Mouse (Mus musculus): Measurements from ENCODE around the gene Chpf.

Chpf gene

DNA sequence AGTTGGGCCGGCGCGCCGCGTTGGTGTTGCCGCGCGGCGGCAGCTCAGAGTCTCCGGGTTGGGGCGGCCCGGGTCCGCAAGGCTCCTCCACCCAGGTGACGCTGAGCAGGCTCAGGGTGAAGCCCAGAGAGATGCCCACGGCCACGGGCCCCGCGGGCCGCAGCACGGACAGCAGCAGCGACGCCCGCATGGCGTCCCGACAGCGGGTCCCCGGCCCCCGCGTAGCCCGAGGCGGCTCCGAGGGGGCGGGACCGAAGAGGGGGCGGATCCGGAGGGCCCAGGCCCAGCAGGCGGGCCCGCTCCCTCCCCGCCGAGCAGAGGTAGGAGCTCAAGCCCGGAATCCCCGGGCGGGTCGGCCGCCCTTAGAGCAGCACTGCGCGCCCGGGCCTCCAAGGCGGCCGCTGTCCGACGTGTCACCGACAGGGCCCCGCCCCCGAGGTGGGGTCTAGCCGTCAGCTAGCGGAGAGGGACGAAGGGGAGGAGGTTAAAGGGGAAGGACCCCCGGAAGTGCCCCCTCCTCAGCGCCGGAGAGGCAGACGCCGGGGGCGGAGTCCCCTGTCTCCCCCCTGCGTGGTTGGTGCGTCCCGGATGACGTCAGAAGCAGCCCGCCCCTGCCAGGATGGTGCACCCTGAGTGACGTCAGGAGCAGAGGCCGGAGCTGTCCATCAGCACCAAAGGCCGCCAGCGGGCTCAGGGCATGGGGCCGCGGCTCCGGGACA, at the start of gene Chpf, which contains the start of gene Tmem198:
TSS of gene Chpf (minus strand) at position 392 of the 719 bp plus-strand sequence.
TSS of gene Tmem198 (plus strand) at position 617 of the 719 bp plus-strand sequence.
- DNase-seq, result peak; percentile 98

DNA sequence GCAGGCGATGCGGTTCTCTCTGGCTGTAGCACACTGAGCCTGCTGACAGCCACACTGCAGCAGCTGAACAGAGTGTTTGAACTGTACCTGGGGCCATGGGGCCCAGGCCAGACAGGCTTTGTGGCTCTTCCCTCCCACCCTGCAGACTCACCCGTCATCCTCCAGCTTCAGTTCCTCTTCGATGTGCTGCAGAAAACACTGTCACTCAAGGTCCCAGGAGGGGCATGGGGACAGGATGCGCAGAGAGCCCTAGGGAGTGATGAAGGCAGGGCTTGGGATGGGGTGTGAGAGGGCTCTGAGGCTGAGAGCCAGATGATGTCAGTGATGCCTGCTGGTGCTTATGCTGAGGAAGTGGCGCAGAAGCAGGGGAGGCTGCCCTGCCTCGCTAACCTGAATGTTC, 45.6 kb upstream of the Chpf start:
- DNase-seq, result no peak

DNA sequence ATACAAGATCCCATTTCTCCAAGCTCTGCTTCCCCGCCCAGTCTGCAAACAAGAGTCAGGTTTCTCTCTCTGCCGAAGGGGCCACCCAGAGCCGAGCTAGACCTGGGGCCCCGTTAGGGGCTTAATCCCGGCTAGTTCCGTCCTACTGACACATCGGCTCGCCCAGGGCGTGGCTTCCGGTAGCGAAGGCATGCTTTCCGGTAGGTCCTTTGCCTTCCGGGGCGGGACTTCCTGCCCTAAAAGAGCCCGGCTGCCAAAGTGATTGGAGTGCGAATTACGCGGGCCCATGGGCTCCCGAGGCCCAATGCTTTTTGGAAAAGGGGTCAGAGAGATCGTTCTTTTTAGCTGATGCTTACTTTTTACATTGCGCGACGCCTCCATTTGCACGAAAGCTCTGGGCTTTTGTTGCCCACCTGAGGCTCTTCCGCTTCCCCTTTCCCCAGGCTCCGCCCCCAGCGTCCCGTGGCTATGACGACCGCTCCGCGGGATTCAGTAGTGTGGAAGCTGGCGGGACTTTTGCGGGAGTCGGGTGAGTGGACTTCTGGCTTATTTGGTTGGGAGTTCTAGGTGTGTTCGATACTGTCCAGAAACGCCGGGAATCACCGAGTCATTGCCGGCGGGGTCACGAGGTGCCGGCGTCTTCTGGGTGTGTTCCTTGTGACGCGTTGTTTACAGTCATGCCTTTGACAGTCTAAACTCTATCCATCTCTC, 42.4 kb upstream of the Chpf start, which contains the start of gene Stk11ip:
TSS of gene Stk11ip (plus strand) at position 209 of the 711 bp plus-strand sequence.
- peak; percentile 91 for DNase-seq

DNA sequence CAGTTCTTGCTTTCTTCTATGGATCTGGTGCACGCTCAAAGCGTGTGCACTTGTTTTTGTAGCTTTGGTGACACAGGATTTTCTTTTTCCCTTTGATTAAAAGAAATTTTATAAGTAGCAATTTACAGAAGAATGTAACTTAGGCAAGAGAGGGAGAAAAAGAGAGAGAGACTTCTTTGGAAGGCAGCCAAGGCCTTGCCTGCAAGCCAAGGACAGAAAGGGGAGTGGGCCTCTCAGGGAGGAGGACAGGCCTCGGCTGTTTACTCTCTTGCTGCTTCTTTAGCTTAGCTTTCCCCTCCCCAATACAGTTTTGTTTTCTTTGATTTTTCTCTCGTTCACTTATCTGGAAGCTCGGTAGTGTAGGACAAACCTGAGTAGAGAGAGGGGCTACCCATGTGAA, 40.5 kb upstream of the Chpf start:
- DNase-seq, result no peak

DNA sequence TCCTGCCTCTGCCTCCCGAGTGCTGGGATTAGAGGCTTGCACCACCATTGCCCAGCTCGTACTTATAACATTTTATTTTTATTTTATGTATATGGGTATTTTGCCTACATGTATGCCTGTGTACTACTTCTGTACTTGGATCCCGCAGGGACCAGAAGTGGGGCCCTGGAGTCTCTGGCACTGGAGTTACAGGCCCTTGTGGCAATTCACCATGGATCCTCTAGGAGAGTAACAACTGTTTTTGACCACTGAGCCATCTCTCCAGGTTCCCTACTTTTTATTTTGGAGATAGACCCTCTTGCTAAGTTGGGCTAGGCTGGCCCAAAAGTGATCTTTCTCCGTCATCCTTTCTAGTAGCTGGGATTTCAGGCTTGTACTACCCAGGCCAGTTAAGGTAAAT, 39.3 kb upstream of the Chpf start:
- DNase-seq, result no peak

DNA sequence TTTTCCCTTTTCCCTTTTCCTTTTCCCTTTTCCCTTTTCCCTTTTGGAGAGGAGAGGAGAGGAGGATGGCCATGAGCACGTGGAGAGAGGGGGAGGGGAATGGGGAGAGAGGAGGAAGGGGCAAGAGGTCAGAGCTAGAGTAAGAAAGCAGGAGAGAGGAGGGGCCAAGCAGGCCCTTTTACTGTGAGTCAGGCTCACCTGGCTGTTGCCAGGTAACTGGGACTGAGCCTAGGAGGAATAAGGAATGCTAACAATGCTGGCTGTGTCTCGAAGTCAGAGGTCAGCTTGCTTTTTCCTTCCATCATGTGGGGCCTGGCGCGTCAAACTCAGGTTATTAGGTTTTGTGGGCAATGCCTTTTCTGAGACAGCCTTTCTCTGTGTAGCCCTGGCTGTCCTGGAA, 38.9 kb upstream of the Chpf start:
- no peak for DNase-seq

DNA sequence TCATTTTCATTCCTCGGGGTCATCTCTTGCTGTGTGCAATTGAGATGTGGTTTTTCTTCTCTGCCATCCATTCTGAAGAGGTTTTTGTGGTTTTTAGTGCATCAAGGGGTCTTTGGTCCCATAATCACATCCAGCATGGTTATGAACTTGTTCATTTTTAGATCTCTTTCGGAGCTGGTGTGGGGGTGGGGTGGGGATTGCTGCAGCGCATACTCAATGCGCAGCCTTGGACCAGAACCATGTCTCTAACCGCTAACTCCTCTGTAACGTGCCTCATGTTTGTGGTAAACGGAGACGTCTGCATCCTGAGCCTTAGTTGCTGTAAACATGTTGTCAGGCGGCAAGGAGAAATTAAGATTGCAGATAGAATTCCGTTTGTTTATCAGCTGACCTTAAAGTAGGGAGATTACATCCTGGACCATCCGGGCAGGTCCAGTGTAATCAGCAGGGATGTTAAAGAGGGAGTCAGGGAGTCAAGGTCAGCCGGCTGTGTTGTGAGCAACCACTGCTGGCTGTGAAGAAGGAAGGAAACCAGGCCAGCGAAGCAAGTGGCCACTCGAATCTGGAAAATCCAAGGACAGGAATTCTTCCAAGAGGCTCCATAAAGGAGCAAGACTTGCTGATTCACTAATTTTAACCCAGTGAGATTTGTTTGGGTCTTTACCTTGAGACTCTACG, 37.7 kb upstream of the Chpf start:
- no peak for DNase-seq

DNA sequence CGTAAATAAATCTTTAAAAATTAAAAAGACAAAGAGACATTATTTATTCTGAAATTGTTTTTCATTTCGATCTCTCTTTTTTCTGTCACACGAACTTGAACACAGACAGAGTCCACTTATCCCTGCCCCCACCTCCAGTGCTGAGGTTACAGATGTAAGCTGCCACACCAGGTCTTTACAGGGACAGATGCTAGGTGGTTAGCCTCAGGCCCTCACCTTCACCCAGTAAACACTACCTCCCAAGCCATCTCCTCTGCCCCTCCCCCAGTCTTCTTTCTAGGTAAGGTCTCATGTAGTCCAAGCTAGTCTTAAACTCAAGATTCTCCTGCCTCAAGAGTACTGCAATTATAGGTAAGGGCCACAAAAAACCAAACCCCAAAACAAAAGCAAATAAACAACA, 33.4 kb upstream of the Chpf start:
- DNase-seq, result no peak

DNA sequence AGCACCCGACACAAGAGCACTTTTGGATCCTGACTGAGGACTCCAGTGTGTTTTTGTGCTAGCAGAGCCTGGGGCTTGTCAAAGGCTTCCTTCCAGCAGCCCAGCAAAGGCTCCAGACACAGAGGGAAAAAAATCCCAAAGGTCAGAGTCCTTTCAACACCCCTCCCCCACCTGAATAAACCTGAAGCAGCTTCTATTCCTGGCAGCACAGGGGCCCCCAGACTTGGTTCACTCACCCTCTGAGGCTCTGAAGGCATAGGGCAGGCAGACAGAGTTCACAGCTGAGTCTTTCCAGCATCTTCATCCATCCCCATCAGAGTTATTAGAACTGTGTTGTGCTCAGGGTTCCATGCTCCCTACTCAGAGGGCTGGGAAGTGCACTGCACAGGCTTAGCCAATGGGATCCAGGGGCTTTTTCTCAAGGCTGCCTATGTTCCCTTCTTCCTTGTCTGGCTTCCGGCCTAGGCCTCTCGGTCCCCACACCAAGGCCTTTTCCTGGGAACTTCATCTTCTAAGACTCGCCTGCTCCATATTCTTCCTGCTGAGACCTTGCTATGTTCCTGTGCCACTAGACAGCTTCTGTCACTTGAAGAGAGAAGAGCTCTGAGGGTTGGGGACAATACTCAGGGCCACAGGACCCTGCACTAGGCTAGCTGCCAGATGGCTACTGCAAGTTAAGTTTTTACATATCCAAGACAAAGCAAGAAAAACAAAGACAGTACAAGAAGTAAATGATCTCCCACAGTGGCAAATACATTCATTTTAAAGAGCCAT, 32.5 kb upstream of the Chpf start:
- no peak for DNase-seq

DNA sequence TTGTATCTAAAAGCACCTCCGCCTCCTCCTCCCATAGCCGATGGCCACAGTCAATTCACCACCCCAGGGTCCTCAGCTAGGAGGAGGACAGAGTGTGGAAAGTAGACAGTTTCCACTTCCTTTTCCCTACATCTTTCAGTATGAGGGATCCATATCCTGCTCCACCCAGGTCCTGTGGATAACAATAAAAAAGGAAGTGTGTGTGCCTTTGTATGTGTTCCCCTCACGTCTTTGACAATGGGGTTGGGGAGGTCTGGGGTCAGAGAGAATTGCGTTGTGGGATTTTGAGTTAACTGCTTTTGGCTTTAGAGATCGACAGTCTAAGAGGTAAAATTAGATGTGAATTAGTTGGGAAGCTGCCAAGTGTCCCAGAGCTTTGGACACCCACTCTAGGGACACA, 31.0 kb upstream of the Chpf start:
- no peak for DNase-seq

DNA sequence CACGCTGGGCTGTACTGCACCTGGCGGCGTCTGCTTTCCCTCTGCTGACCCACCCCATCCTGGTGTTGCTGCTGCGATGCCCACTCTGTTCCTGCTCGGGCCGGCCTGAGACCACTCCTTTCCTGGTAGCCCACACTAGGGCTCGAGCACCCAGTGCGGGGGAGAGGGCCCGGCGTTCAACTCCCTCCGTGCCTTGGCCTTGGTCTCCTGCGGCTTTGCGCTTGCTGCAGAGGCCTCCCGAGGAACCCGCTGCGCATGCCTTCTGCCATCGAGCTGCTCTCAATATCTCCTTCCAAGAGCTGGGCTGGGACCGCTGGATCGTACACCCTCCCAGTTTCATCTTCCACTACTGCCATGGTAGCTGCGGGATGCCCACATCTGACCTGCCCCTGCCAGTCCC, 30.5 kb upstream of the Chpf start:
- no peak for DNase-seq

DNA sequence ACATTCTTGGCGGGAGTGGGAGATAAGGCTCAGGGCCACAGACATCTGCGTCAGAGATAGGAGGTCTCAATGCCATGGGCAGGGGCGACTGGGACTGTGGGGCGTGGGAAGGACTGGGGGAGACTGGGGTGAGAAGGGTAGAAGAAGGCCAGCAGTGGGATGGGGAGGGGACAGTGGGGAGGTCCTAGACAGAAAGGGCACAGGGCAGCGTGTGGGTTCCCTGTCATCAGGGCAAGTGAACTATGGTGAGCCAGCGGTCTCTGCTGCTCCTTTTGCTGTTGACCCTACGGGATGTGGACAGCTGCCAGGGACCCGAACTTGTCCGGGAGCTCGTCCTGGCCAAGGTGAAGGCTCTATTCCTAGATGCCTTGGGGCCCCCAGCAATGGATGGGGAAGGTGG, 27.9 kb upstream of the Chpf start, which contains the start of gene Inha:
TSS of gene Inha (plus strand) at position 72 of the 400 bp plus-strand sequence.
- DNase-seq, result no peak

DNA sequence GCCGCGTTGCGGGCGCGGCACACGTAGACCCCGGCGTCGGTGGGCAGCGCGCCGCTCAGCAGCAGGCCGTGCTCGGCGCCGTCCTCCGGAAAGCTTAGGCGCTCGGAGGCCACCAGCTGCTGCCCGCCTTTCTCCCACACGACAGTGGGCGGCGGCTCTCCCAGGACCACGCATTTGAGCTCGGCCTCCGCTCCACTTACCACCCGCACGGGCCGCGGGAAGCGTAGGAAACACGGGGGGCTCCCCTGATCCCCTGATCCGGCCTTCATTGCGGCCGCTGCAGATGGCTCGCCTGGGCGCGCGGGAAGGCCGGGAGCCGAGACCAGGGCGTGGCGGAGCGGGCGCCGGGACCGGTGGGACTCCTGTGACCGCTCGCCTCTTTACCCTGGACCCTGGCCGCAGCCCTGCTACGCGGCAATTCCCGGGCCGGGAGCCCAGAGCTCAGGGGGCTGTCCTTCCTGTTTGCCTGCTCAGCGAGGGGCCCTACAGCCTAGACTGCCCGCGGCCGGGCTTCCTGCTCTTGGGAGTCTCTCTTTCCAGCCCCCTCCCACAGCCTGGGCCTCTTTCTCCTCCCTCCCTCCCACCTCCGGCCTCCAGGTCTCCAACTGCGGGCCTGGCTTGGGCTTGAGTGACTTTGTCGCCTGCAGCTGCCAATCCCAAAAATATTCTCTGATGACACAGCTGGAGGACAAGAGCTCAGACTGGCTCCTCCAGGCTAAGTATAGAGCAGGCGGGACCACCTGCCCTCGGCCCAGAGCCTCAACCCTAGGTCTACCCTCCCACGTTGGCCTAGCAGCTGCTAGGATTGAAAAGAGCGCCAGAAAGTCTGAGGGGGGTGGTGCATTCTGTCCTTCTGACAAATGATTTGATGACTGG, 27.1 kb upstream of the Chpf start, which contains the start of gene Obsl1:
TSS of gene Obsl1 (minus strand) at position 497 of the 876 bp plus-strand sequence.
- peak; percentile 55 for DNase-seq

DNA sequence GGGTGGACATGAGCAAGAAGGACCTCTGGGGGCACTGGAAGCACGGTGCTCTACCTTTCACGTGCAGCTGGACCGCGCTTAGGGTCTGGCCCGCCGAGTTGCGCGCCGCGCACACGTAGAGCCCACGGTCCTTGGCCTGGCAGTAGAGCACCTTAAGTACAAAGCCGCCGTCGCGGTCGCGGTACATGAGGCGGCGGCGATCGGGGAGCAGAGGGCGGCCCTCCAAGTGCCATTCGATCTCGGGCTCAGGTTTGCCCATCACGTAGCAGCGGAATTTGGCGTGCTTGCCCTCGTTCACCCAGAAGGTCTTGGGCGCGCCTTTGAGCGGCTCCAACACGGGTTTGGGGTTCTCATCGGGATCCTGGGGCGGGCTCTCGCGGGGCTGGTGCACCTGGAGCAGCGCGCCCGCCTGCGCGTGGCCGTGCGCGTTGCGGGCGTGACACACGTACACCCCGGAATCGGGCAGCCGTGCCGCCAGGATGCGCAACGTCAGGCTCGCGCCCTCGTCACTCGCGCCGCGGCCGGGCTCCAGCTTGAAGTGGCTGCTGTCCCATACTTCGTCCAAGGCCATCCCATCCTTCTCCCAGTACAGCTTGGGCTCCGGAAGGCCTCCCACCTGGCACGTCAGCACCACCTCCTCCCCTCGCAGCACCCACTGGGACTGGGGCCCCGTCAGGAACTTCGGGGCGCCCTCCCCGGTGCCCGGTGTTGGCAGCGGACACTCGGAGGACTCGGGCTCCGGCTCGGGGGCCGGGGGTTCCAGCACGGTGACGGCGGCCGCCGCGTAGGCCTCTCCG, 26.2 kb upstream of the Chpf start:
- DNase-seq, result peak; percentile 76

DNA sequence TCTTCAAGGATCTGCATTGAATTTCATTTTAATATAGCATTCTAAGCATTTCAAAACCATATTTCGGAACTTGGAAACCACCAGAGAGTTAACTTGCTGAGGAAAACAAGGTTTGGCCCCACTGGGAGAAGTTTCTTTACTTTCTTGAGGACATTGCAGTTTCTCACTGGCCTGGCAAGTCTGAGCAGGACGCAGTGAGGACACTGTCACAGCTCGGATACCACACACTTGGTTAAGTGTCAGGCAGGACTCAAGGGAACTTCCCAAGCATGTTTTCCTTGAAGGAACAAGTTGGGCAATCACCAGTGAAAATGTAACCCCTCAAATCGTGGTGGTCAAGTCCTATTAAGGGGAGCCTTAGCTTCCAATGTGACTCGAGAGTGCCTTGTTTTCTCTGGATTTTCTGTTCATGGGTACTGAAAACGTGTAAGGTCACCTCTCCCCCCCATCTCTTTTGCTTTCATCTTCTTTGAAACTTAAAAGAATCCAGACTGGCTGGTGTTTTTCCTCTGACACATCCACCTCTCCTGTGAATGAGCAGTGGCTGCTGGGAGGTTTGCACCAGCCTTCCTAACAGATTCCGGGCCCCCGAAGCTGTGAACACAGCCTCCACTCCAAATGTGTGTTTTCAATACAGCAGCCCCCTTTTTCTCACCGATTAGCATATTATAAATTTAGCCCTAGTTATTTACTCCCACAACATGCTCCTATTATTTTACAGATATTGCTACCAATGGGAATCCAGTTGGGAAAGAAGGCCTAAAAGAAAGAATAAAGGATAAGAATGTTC, 25.3 kb upstream of the Chpf start:
- no peak for DNase-seq

DNA sequence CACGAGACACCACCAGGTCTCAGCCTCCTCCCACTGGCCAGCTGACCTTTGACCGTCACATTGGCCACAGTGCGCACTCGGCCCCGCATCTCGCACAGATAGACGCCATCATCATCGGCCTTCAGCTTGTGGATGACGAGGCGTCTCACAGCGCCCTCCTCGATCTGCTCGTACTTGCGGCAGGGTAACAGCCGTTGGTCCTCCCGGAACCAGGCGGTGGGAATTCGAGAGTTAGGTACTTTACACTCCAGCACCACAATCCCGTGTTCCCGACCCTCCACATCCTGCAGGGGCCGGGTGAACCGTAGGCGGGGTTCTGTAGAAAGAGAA, 24.5 kb upstream of the Chpf start:
- DNase-seq, result no peak

DNA sequence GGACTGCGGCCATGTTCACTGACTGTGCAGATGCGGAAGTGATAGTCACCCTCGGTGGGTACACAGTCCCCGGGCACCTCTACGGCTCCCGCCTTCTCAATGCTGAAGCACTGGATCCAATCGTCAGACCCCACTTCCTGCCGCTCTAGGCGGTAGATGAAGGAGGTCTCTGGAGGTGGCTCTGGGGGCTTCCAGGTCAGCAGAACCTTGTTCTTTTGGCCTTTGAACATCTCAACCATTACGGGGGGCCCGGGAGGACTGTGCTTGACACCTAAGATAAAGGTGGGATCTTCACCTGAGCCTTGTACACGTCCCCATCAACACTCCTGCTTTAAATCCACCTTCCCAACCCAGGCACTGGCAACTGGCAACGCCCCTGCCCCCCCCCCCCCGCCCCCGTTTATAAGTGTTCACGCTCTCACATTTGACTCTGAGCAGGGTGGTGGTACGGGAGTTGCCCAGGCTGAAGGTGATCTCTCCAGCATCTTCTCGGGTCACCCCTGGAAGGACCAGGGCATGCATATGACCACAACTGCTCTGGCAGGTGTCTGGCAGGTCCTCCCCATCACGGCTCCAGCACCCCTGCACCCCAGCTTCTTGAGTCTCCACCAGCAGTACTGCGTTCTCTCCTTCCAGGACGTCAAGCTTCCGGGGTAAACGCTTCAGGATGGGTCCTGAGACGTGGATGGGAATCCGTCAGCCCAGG, 24.0 kb upstream of the Chpf start:
- no peak for DNase-seq

DNA sequence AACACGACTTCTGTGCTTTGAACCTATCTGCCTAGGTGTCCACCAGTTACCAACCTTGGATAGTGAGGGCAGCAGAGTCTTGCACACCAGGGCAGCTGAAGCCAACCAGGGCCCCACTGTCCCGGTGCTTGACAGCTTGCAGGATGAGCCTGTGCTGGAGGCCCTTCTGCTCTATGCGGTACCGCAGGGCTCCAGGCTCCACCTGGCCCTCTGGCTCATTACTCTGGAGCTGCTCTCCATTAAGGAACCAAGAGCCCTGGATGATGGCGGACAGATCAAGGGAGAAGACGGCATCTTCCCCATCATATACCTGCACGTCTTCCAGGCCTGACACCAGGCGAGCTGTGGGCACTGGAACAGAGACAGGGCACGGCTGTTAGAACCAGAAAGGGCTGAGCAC, 22.8 kb upstream of the Chpf start:
- DNase-seq, result no peak

DNA sequence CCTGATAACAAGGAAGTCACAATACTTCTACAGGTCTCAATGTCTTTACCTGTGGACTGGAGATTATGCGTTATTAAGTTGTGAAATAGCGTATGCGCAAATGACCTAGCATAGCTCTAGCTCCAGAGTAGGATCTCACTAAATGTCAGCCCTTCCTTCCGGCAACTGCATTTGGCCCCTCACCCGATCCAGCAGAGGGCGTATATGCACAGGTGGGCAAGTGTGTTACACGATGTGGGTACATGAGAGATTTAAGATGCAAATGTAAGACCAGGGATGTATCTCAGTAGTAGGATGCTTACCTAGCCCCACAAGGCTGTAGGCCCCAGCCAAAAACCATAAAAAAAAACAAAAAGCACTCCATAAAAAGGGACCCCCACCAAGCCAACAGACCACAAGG, 20.3 kb upstream of the Chpf start:
- DNase-seq, result no peak

DNA sequence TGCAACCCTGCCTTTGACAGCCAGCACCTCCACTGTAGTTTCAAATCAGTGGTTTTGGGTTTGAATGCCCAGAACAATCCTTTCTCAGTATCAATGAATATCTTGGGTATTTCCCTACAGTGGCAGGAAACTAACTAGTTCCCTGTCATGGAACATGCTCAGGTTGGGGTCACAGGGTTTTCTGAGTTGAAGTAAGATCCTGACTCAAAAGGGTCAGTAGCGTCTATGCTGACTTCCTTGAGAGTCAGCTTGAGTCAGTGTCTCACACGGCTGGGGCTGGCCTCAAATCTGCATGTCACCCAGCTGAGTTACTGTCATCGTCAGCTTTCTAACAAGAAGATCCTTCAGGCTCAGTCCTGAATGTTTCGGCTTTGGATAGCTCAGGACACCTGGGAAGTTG, 19.8 kb upstream of the Chpf start:
- no peak for DNase-seq
